Mouse (Mus musculus) embryonic stem cell, embryonic (primary cell): ENCODE measurements around the gene Bsnd.

Source experiments
- CTCF ChIA-PET, 4 experiments: fragments of 300-600 bp in 2 of 4; fragments of 350-600 bp in 2 of 4; sonication (Branson Sonifier 250); formaldehyde crosslinking; loops; one replicate each; lab custom pipeline; 2022; ENCODE audit warnings: inconsistent platforms in 2 of 4; lab: Charles Lee
- POLR2A ChIA-PET, 4 experiments: fragments of 300-600 bp in 2 of 4; fragments of 350-600 bp in 2 of 4; sonication (Branson Sonifier 250); formaldehyde crosslinking; loops; one replicate each; lab custom pipeline; 2022; ENCODE audit warnings: antibody characterized with exemption in 4 of 4, inconsistent platforms in 1 of 4; lab: Charles Lee

Gene Bsnd

GRCm38 (mm10) chr4:106453516-106453915, 38.6 kb downstream of the Bsnd start:
- ChIA-PET CTCF (interaction anchor here in 3 of 4 experiments (1.1 to 1.5 kb wide), 3 partner anchors 76 kb away, joined by 4 to 5 read pairs (median 4); no protein-coding TSS in a partner anchor), POLR2A (no interaction called here)

GRCm38 (mm10) chr4:106453108-106453507, 39.0 kb downstream of the Bsnd start:
- CTCF ChIA-PET: interaction anchor here in 3 of 4 experiments (0.9 to 1.5 kb wide), 4 partner anchors 76 to 140 kb away, joined by 3 to 5 read pairs (median 4); no protein-coding TSS in a partner anchor
- POLR2A ChIA-PET: no interaction called here

- ChIA-PET CTCF (interaction anchor here in 3 of 4 experiments (0.5 to 1.5 kb wide), 5 partner anchors 77 to 149 kb away, joined by 3 to 5 read pairs (median 4); no protein-coding TSS in a partner anchor), POLR2A (interaction anchor here in 2 of 4 experiments (0.7 kb wide), 2 partner anchors 42 to 223 kb away, joined by 3 to 4 read pairs; no protein-coding TSS in a partner anchor)
Measured at GRCm38 (mm10) chr4:106452401-106452800, 39.7 kb downstream of the Bsnd start.

GRCm38 (mm10) chr4:106449306-106449705, 42.8 kb downstream of the Bsnd start:
- POLR2A ChIA-PET: interaction anchor here in 1 of 4 experiments (0.6 to 2.3 kb wide), 3 partner anchors 9 to 123 kb away, joined by 3 to 7 read pairs (median 3); no protein-coding TSS in a partner anchor
- CTCF ChIA-PET: interaction anchor here (1.0 to 3.0 kb wide), 6 partner anchors 8 to 259 kb away, joined by 3 to 9 read pairs (median 3); no protein-coding TSS in a partner anchor

GRCm38 (mm10) chr4:106443182-106443581, 48.9 kb downstream of the Bsnd start:
- POLR2A ChIA-PET: interaction anchor here in 1 of 4 experiments (0.7 to 2.6 kb wide), 2 partner anchors 12 to 148 kb away, joined by 4 to 11 read pairs; no protein-coding TSS in a partner anchor
- CTCF ChIA-PET: interaction anchor here in 3 of 4 experiments (0.5 to 1.3 kb wide), 3 partner anchors 86 to 1010 kb away, joined by 3 to 4 read pairs (median 3); no protein-coding TSS in a partner anchor

GRCm38 (mm10) chr4:106438763-106439162, 53.3 kb downstream of the Bsnd start:
- POLR2A ChIA-PET: interaction anchor here in 1 of 4 experiments (0.6 to 1.2 kb wide), 2 partner anchors 9 to 52 kb away, joined by 3 read pairs; no protein-coding TSS in a partner anchor
- CTCF ChIA-PET: interaction anchor here in 1 of 4 experiments (2.2 kb wide), 1 partner anchor 91 kb away, joined by 6 read pairs; no protein-coding TSS in a partner anchor

GRCm38 (mm10) chr4:106437207-106437606, 54.9 kb downstream of the Bsnd start:
- POLR2A ChIA-PET: interaction anchor here in 1 of 4 experiments (1.1 to 2.0 kb wide), 2 partner anchors 10 to 48 kb away, joined by 4 to 6 read pairs; no protein-coding TSS in a partner anchor
- CTCF ChIA-PET: interaction anchor here in 3 of 4 experiments (0.6 to 1.7 kb wide), 6 partner anchors 37 to 212 kb away, joined by 3 to 9 read pairs (median 4); no protein-coding TSS in a partner anchor

GRCm38 (mm10) chr4:106436475-106436874, 55.6 kb downstream of the Bsnd start:
- CTCF ChIA-PET: interaction anchor here in 3 of 4 experiments (0.6 to 1.7 kb wide), 6 partner anchors 38 to 211 kb away, joined by 3 to 9 read pairs (median 4); no protein-coding TSS in a partner anchor
- POLR2A ChIA-PET: interaction anchor here in 1 of 4 experiments (1.1 to 2.0 kb wide), 2 partner anchors 10 to 48 kb away, joined by 4 to 6 read pairs; no protein-coding TSS in a partner anchor

GRCm38 (mm10) chr4:106435426-106435825, 56.7 kb downstream of the Bsnd start:
- CTCF ChIA-PET: interaction anchor here in 1 of 4 experiments (0.7 kb wide), 1 partner anchor 26 kb away, joined by 3 read pairs; no protein-coding TSS in a partner anchor
- POLR2A ChIA-PET: interaction anchor here in 1 of 4 experiments (1.3 kb wide), 1 partner anchor 12 kb away, joined by 3 read pairs; no protein-coding TSS in a partner anchor
